Mouse (Mus musculus): ENCODE data around the gene Pus7. TPM values are rescaled to one million over a fixed set of nuclear protein-coding genes. Genes with fewer than 3 reads are reported as not detected.

Gene Pus7
- total RNA-seq (2014; rRNA removed) (13.4 and 16.0 TPM in 2 replicates), polyA plus RNA-seq (2015; fragmentation: Nextera tagmentation; extraction: Ambion mirVana) (12.3 and 13.7 TPM in 2 replicates)

GRCm38 (mm10) chr5:23782931-23783877 lies at the start of gene Pus7:
TSS of gene Pus7 (minus strand) at chr5:23783711.
- peak within 1 kb of the TSS; percentile 75 for H3K4me3 ChIP-seq (ENCODE audit: low read depth, low read length)
- no peaks in the 10 kb centered on the region for H3K4me1 ChIP-seq (ENCODE audit: insufficient read depth, low read length)
- H3K4me2 ChIP-seq (ENCODE audit: low read depth, low read length, poor library complexity, severe bottlenecking): peak within 1 kb of the TSS; percentile 46
- peak within 1 kb of the TSS; percentile 69 for H3K9ac ChIP-seq (replicated peaks; ENCODE audit: low read length, poor library complexity, severe bottlenecking)
- H3K27ac ChIP-seq (ENCODE audit: low read depth, low read length): peak within 1 kb of the TSS; percentile 67
- no peaks in the 10 kb centered on the region for H3K27me3 ChIP-seq (ENCODE audit: insufficient read depth, low read length)
- H3K9me3 ChIP-seq (ENCODE audit: low read length): no peaks in the 10 kb centered on the region
- no peaks in the 10 kb centered on the region for H3K36me3 ChIP-seq (ENCODE audit: insufficient read depth, low read length)
- DNase-seq (ENCODE audit: low spot score): peak; percentile 87
- TF ChIP-seq CTCF (IDR thresholded peaks at IDR 0.05): no peak
- WGBS: under 1% methylated on average over 81 of the region's 86 CpGs
- ATAC-seq (ENCODE audit: low FRiP score): peak; percentile 87

GRCm38 (mm10) chr5:23830897-23831752 lies 47.6 kb upstream of the Pus7 start:
- no peaks in the 10 kb centered on the region for H3K4me1 ChIP-seq (ENCODE audit: insufficient read depth, low read length)
- H3K36me3 ChIP-seq (ENCODE audit: insufficient read depth, low read length): no peaks in the 10 kb centered on the region
- ATAC-seq (ENCODE audit: low FRiP score): peak; percentile 38; the same call in 1 of the 2 replicates
- no peak overlapping the region for H3K27ac ChIP-seq (ENCODE audit: low read depth, low read length)
- WGBS: 44% methylated on average over 58 of the region's 58 CpGs
- peaks cover 6% of the 10 kb centered on the region for H3K27me3 ChIP-seq (ENCODE audit: insufficient read depth, low read length)
- no peak overlapping the region for H3K9ac ChIP-seq (replicated peaks; ENCODE audit: low read length, poor library complexity, severe bottlenecking)
- no peak overlapping the region for H3K4me2 ChIP-seq (ENCODE audit: low read depth, low read length, poor library complexity, severe bottlenecking)
- no peak for TF ChIP-seq CTCF (IDR thresholded peaks at IDR 0.05)
- DNase-seq (ENCODE audit: low spot score): peak; percentile 24
- no peaks in the 10 kb centered on the region for H3K9me3 ChIP-seq (ENCODE audit: low read length)
- peak overlapping the region; percentile 15; the same call in 1 of the 2 replicates for H3K4me3 ChIP-seq (ENCODE audit: low read depth, low read length)

GRCm38 (mm10) chr5:23826321-23827004 lies 43.0 kb upstream of the Pus7 start:
- WGBS: 34% methylated on average over 11 of the region's 11 CpGs
- H3K9me3 ChIP-seq (ENCODE audit: low read length): no peaks in the 10 kb centered on the region

GRCm38 (mm10) chr5:23824171-23824733 lies 40.7 kb upstream of the Pus7 start:
- Histone ChIP-seq H3K36me3 (ENCODE audit: insufficient read depth, low read length) (peaks cover 9% of the 10 kb centered on the region), H3K4me3 (ENCODE audit: low read depth, low read length) (no peak overlapping the region), H3K9me3 (ENCODE audit: low read length) (no peaks in the 10 kb centered on the region), H3K27me3 (ENCODE audit: insufficient read depth, low read length) (no peaks in the 10 kb centered on the region), H3K4me1 (ENCODE audit: insufficient read depth, low read length) (no peaks in the 10 kb centered on the region), H3K4me2 (ENCODE audit: low read depth, low read length, poor library complexity, severe bottlenecking) (no peak overlapping the region), H3K27ac (ENCODE audit: low read depth, low read length) (no peak overlapping the region), H3K9ac (replicated peaks; ENCODE audit: low read length, poor library complexity, severe bottlenecking) (no peak overlapping the region)
- ATAC-seq (ENCODE audit: low FRiP score): no peak
- DNase-seq (ENCODE audit: low spot score): no peak
- WGBS: 85% methylated on average over 8 of the region's 8 CpGs
- TF ChIP-seq CTCF (IDR thresholded peaks at IDR 0.05): no peak

More at GRCm38 (mm10) chr5:23826321-23827004, 43.0 kb upstream of the Pus7 start:
- Histone ChIP-seq H3K4me2 (ENCODE audit: low read depth, low read length, poor library complexity, severe bottlenecking) (no peak overlapping the region), H3K9ac (replicated peaks; ENCODE audit: low read length, poor library complexity, severe bottlenecking) (no peak overlapping the region), H3K27ac (ENCODE audit: low read depth, low read length) (no peak overlapping the region), H3K4me3 (ENCODE audit: low read depth, low read length) (no peak overlapping the region), H3K27me3 (ENCODE audit: insufficient read depth, low read length) (no peaks in the 10 kb centered on the region), H3K4me1 (ENCODE audit: insufficient read depth, low read length) (no peaks in the 10 kb centered on the region), H3K36me3 (ENCODE audit: insufficient read depth, low read length) (0 out of 2 replicates have a peak, but pooled peaks cover 2% of the 10 kb centered on the region)
- TF ChIP-seq CTCF (IDR thresholded peaks at IDR 0.05): peak; percentile 75
- peak; percentile 56; the same call in 1 of the 2 replicates for ATAC-seq (ENCODE audit: low FRiP score)
- peak; percentile 66 for DNase-seq (ENCODE audit: low spot score)

- ATAC-seq (ENCODE audit: low FRiP score) (no peak), DNase-seq (ENCODE audit: low spot score) (no peak)
- no peaks in the 10 kb centered on the region for H3K4me1 ChIP-seq (ENCODE audit: insufficient read depth, low read length)
- no peaks in the 10 kb centered on the region for H3K27me3 ChIP-seq (ENCODE audit: insufficient read depth, low read length)
- no peak overlapping the region for H3K27ac ChIP-seq (ENCODE audit: low read depth, low read length)
- no peak overlapping the region for H3K4me2 ChIP-seq (ENCODE audit: low read depth, low read length, poor library complexity, severe bottlenecking)
- TF ChIP-seq CTCF (IDR thresholded peaks at IDR 0.05): no peak
- no peak overlapping the region for H3K4me3 ChIP-seq (ENCODE audit: low read depth, low read length)
- H3K9me3 ChIP-seq (ENCODE audit: low read length): no peaks in the 10 kb centered on the region
- H3K36me3 ChIP-seq (ENCODE audit: insufficient read depth, low read length): peaks cover 15% of the 10 kb centered on the region
- no peak overlapping the region for H3K9ac ChIP-seq (replicated peaks; ENCODE audit: low read length, poor library complexity, severe bottlenecking)
- WGBS: 71% methylated on average over 11 of the region's 11 CpGs
Measured at GRCm38 (mm10) chr5:23822306-23822705, 38.8 kb upstream of the Pus7 start.
